Mouse (Mus musculus) CD4-positive, CD25-positive, alpha-beta regulatory T cell, adult 4 months (primary cell): ENCODE data around the gene Sox13. TPM values are rescaled to one million over a fixed set of nuclear protein-coding genes. Genes with fewer than 3 reads are reported as not detected.

Experiments used
- ATAC-seq: one replicate; pipeline ENCODE4 v1.8.0; 2017
- polyA plus RNA-seq, 2 experiments: library from polyadenylated mRNA; unstranded; fragments of 100-300 nt; shearing (Covaris generic); gene quantifications; one replicate each; pipeline ENCODE4 v1.2.1; 2017

Gene Sox13
- polyA plus RNA-seq, 2 experiments from 2014 or later = not detected

DNA sequence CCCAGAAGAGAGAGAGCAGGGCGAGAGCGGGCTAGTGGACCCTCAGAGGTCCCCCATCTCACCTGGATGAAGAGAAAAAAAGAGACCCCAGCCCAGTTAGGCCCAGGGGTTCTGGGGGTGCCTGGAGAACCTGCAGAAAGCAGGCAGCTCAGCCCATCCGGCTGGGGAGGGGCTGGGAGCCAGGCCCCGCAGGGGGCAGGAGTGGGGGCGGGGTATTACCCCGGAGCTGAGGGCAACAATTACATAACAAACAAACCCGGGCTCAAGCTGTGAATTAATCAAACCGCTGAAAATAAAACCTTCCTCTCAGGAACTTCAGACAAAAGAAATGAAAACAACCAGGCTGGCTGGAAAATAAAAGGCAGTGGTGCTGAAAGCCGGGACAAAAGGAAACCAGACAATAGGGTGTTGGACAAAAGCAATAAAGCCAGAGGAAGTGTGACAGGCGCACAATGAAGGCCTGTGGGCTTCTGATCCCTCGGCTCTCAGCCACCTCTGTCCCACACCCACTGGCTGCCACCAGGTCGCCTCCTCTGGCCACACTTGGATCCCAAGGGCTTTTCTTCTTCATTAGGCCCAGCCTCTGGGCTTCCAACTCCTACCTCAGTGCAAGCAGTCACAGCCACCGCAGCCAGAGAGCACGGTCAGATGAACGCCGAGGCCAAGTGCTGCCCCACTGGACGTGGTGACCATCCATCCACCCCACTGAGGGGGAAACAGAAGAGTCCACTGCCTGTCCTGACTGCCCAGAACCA, 26.5 kb downstream of the Sox13 start:
- no peak for ATAC-seq

DNA sequence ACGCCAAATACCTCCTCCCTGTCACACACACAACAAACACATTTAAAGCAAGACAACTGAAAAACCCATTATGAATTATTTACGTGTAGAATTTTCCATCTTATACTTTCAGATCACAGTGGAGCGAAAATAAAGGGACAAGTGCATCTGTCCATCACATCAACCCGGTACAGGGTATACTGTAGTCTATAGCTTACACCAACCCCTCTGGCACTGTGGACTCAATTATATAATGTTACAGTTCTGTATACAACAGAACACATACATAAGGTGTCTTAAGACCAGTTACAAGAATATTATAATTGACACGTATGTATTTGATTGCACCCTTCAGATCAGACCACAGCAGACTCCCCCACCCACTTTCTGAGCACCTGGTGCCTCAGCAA, 27.1 kb downstream of the Sox13 start:
- no peak for ATAC-seq

DNA sequence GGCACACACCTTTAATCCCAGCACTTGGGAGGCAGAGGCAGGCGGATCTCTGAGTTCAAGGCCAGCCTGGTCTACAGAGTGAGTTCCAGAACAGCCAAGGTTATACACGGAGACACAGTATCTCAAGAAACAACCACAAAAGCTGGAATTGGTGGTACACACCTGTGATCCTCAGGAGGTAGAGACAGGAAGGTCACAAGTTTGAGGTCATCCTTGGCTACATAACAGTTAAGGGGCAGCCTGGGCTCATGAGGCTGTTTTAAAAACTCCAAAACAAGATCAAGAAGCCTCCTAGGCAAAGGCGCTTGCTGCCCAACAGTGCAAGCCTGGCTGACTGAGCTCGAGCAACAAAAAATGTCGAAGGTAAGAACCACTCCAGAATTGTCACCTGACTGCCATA, 27.5 kb downstream of the Sox13 start:
- no peak for ATAC-seq

DNA sequence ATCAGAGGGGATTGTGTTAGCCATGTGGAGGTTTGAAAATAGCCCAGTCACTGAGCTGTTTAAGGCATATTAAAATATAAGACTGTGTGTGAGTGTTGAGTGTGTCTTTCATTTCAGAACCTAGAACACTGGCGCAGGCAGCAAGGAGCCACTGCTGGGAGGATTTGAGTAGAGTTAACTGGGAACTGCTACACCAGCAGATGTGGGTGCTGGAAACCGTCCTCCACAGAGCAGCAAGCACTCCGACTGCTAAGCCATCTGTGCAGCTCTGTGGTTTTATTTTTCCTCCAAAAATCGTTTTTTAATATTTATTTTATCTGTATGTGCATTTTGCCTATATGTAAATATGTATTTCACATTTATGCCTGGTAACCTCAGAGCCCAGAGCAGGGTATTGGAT, 29.5 kb downstream of the Sox13 start:
- no peak for ATAC-seq

DNA sequence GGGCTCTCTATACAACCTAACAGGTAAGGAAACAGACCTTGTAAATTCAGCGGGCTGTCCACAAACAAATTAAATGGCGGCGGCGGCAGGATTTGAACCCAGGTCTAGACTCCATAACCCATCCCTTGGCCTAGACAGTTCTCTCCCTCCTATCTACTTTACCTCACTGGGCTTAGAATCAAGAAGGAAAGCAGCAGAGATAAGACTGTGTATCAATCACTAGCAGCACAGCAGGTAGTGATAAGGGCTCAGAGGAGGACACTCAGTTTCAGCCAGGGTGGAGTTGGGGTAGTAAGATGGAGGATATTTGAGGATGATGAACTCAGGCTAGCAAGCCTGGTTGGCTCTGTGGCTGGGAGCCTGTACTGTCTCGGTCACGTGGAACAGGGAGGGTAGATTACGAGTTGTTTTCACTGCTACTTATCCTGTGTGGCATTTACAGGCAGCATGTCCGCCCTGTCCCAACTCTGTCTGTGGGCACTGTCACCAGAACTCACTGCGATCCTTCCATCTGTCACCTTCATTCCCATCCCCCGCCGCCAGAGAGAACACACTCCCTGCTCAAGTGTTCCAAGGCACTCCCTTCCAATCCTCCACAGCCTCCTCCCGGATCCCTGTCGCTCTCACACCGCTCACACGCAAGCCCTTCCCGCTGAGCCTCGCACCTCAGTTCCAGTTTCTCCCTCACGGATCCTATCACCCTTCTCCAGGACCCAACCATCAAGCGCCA, 36.5 kb downstream of the Sox13 start:
- ATAC-seq = no peak

DNA sequence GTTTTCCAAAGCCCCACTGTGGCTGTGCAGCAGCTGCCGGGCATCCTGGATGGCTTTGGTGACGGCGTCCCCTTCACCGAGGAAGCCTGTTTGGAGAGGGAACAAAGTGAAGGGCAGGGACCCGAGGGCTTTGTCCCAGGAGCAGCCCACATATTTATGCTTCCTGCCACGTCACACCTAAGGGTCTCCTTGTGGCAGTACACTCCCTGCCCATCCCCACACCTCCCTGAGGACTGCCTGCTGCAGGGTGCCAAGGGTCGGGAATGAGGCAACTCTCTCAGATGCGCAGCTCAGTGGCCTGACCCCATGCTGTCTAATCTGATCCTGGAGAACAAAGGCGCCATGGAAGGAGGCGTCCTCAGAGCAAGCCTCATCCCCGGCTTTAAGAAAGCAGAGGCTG, 38.0 kb downstream of the Sox13 start:
- ATAC-seq = no peak

DNA sequence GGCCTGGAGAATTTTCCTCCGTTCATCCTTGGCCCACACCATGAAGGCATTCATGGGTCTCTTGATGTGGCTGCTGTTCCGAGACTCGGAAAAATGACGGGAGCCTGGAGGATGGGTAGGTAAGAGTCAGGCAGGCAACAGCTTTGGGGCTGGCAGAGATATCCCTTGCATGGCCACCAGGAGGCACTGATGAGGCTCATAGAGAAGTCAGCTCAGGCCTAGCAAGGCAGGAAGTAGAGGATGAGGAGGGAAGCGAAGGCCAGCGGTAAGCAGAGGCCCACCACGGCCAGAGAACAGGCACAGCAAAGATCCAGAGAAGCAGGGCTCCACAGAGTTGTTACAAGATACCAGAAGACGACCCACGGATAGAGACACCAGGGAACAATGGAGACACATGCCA, 38.7 kb downstream of the Sox13 start:
- peak; percentile 79 for ATAC-seq

DNA sequence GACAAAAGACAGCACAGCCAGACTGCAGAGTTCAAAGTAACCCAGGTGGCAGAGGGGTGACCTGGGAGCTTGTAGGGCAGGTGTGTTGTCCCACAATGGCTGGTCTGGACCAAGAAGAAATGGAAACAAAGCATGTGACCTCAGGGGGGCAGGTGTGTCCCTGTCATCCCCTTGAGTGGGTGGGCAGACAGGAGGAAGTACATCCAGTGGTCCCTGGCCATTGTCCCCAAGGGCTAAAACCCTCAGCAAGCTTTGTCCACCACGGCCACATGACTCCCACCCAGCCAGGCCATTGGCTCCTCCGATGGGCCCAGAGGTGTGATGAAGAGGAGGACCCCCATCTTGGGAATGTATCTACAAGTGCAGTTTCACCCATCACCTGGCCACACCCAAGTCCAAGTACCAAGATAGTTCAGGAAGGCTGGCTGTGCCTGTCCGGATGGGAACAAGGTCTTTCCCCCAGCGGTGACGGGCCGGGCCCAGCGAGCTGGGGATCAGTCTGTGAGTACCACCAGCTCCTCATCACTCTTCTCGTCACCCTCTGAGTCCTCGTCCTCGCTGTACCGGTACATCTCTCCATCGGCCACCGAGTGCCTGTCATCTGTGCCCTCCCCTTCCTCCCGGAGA, 40.9 kb downstream of the Sox13 start:
- no peak for ATAC-seq

DNA sequence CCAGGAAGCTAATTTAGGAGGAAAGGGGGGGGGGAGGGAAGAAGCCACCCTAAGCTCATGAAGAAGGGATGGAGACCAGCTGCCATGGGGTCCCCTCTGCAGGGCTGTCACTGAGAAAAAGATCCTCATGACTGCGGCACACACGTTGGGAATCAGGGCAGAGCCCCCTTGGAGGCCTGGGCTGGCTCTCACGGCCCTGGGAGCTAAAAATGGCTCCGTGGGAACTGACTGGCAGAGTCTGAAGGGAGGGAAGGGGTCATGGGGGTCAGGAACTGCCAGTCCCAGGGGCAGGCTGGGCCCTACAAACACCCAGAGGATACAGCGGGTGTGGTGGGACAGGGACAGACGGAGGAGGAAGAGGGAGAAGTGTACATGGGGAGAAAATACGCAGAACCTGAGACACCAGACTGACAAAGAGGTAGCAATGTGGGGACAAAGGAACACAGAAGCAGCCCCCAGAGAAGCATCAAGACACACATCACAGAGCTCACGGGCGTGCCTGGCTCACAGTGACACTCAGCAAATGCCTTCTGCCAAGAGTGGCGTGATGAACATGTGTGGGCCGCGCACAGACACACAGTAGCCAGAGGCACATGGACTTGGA, 41.5 kb downstream of the Sox13 start:
- no peak for ATAC-seq

DNA sequence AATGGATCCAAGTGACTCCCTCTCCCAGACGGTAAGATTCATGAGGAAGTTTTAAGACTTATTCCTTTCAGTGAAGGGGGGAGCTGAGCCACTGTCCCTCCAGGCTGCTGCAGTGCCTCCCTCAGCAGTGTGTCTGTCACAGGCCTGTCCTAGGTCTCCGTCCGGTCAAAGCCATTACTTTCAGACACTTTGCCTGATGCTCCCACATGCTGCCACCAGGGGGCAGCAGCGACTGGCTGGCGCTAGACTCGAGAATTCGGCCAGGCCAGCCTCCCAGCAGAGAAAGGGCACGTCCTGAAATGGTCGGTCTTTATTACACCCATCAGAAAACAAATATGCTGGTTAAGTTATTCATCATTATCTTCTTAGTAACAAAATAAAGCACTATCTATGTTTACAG, 42.2 kb downstream of the Sox13 start:
- no peak for ATAC-seq

DNA sequence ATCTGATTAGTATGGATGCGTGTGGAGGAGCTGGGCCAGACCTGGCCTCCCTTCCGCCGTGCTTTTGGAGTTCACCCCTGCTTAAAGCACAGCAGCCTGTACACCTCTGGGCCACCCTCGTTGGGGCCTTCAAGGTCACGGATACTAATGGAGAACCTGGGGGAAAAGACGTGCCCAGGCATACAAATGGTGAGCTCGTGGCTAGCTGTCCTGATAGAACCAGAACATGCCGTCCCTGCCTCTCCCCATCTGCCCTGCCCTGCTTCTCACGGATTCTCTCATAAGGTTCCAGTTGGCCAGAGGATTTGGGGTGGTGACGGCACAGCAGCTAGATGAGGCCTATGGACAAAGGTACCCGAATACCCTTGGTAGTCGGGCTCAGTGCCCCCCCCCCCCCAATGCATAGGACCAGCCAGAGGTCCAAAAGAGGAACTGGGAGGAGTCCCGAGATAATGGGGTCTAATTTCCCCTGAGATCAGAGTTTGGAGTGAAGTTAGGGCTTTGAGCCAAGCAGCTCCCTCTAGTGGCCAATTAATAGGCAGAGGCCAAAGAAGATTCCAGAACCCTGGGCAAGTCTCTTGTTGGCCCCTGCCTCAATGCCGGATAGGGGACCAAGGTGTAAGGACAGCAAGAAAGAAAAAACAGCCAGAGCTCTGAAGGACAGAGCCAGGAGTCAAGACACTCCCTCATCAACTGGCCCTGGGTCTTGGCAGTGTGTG, 43.7 kb downstream of the Sox13 start:
- ATAC-seq = no peak

DNA sequence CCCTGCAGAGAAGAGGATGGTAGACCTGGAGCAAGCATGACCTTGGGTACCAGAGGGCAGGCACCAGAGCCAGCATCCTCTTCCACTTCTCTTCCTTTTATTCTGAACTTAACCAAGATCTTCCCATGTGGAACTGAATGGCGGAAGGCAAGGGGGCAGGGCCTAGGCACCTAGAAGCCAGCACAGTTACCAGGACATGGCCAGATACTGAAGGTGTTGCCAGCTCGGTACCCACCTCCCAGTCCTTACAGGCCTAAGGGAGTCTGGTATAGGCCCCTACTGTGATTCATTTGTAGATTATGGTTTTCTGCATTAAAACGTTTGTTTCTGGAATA, 44.2 kb downstream of the Sox13 start:
- no peak for ATAC-seq

DNA sequence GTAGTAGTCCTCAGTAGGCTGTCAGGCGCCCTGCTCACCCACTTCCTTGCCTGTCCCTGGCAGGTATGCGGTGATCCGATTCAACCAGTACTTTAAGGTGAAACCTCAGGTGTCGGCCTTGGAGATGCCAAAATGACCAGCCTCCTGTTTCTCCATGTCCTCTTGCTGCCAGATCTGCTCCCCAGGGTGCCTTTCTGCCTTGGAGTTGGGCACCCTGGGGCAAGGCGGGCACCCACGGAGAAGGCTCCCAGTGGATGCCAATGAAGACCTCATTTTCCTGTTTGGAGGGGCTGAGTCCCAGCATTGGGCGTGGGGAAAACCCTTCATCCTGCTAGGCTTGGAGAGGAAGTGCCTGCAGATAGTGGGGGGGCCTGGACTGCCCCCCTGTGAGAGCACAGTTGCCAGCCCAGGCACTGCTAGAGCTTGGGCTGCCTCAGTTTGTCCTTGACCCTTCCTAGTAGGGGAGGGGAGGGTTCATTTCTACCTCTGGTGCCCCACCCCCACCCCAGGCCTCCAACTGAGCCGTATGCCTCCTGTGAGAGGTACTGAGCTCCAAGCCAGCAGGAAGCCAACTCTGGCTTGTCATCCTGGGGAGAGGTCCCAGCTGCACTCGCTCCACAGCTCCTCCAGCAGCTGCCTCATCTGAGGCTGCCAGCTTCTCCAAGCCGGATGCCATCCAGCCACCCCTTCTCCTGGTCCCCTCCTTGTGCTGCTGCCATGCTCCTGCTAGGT, 44.8 kb downstream of the Sox13 start:
- ATAC-seq = no peak

DNA sequence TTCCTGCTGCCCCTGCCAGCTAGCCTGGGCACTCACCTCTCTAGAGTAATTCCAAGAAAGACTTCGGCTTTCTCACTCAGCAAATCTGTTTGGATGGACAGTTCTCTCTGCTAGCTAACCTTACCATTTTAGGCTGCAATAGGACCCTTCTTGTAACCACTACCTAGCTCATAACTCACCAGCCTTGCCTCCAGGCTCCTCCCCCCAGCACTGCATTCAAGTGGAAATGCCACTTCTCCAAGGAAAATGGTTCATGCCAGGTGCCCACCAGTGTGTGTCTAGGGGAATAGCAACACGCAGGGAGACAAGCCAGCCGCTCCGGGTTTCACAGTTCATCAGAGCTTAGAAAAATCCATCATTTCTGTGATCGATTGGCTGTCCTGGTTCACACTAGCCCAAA, 46.6 kb downstream of the Sox13 start:
- ATAC-seq = no peak

DNA sequence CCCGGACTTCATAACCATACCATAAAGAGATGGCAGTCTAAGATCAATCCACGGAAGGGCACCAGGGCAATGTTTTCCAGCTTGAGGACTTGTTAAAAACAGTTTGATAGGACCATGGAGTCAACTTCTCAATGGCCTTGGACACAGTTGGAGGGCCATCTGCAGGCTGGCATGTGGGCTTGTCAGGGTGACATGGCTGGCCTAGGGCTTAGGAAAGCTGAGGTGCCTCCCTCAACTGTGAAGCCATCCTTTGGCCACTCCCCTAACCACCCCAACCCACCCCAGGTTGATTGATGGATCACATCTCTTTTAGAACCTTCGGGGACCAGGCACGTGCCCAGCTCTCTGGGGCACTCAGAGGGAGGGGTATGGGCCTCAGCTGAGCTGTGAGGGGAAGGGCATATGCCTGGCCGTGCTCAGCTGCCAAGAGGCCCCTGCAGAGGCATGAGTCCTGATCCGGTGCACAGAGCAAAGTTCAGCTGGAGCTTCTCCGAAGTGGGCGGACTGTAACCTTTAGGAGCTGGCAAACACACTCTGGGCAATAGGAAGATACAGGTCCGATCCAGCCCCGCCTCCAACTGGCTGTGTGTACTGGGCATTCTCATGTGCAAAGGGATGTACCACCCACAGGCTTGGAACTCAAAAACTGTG, 48.4 kb downstream of the Sox13 start:
- no peak for ATAC-seq

DNA sequence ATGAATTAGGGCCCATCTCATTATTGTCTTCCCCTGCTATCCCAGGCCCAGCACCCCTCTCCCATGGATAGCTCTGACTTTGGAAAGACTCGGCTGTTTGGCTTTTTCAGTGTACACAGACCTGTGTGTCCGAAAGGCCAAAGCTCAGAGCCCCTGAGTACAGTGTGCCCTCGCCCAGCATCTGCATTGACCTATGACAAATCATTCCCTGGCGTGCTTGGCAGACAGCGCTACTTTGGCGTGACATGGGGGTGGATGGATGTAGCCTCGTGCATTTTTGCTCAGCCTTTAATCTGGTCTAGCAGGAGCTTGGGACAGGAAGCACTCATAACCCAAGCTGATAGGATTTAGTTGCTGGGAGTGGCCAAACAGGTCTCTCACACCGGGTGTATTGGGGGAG, 52.1 kb downstream of the Sox13 start:
- ATAC-seq = no peak

DNA sequence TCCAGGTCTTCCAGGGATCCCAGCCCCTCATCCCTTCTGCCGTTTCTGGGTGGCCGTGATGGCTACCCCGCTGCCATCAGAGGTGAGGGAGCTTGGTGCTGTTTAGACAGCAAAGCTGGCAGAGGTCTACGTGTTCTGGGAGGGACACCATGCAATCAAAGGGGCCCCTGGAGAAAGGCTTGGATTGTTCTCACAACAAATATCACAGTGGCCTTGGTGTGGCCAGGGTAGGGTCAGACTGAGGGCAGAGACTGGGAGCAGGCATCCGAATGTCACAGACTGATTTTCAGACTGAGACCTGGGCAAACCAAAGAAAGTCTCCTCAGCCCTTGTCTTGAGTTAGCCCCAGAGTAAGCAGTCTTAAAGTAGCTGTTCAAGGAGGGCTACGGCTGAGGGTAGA, 52.7 kb downstream of the Sox13 start:
- ATAC-seq = no peak

DNA sequence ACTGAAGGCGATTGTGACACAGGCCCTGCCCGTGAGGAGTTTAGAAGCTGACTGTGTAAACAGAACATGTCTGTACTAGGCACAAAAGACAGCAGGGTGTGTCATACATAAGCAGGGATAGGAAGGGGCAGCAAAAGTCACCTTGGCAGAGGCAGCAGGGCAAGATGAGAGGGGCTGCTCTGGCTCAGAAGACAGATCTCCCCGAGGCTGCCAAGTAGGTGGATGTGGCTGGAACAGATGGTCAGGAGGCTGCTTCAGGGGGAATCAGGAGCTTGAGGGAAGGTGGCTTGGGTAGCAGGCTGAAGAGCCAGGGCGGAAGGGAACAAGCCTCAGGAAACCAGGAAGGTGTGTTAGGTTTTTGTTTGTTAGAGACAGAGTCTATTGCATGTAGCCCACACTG, 53.8 kb downstream of the Sox13 start:
- ATAC-seq = no peak

DNA sequence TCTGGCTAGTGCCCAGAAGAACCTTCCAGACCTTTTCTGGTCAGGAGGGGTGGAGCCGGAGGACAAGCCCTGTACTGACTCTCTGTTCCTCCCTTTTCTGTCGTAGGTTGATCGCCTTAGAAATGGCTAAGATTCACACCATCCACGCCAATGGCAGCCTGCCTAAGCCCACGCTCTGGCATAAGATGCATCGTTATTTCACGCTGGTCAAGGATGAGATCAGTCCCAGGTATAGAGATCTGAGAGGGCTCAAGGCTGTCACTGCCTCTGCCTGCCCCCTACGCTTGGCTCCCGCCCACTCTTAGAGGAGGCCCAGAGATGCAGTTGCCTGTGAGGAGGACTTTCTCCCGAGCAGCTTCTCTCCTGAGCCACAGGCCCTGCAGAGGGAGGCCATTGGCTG, 55.5 kb downstream of the Sox13 start:
- ATAC-seq = no peak

DNA sequence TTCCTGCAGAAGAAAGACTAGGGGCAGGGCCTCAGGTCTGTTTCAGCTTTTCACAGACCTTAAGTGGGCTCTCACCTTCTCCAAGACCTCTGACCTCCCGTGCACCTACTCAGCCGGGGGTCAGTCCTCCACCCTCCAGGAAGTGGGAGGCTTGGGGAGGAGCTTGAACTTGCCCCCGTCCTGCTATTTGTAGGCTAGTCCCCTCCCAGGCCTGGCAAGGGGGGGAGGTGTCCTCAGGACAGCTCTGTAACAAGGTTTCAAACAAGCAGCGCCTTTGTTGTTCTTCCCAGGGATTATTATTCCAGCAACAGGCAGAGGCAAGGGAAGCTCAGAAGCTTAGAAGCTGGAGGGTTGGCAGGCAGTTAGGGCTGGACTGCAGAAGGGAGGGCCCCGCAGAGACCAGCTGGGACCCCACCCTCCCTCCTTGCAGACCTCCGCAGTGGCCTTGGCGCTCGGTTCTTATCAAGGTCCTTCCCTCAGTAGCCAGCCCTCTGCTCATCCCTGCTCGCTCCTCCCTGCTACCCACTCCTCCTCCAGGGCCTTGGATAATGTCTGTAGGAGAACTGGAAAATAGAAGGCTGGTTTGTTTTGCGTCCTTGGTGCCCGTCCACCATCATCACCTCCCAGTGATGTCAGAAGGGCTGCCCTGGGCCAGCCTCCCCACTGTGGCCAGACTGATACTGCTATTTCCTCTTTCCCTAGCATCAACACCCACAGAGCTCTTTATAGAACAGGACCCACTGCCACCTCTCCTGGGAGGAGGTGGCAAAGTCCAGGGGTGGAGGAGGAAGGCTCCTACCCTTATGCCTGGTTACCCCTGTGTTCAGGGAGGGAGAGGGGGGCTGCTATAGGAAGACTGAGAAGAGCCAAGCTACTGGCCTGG, 56.3 kb downstream of the Sox13 start:
- no peak for ATAC-seq
